Mouse (Mus musculus): ENCODE measurements around the gene Bdp1. TPM values are rescaled to one million over a fixed set of nuclear protein-coding genes. Genes with fewer than 3 reads are reported as not detected.
"Not testable (repeated sequence)": the region's sequence is repeated elsewhere in the genome, so short reads cannot be mapped to it uniquely, and the experiment has no call there.

The Bdp1 gene
- polyA plus RNA-seq, 1 experiment from 2014 or later = 22.3 TPM

DNA sequence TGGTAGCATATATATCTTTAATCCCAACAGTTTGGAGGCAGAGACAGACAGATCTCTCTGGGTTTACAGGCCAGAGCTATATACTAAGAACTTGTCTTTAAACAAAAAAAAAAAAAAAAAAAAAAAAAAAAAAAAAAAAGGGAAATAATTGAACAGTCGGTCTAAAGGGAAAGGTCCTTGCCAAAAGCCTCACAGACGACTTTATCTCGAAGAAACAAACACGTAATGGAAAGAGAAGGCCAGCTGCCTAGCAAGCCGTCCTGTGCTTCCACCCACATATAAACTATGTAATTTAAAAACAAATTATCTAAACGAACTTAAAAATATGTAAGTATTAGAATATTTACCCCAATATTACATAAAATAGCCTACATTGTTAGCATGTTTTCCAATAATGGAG lies 36.0 kb downstream of the Bdp1 start:
- Histone ChIP-seq H3K9me3 (no peaks in the 10 kb centered on the region), H3K27me3 (ENCODE audit: insufficient read depth, poor library complexity, severe bottlenecking) (no peaks in the 10 kb centered on the region), H3K4me1 (no peaks in the 10 kb centered on the region), H3K4me3 (no peak overlapping the region), H3K27ac (no peak overlapping the region), H3K36me3 (peaks cover 78% of the 10 kb centered on the region)
- DNase-seq (ENCODE audit: low spot score) = no peak
- WGBS = 77% methylated on average over 6 of the region's 6 CpGs

GRCm38 (mm10) chr13:100063936-100064335 lies 39.9 kb downstream of the Bdp1 start:
- Histone ChIP-seq H3K27ac (no peak overlapping the region), H3K36me3 (peaks cover 81% of the 10 kb centered on the region)

DNA sequence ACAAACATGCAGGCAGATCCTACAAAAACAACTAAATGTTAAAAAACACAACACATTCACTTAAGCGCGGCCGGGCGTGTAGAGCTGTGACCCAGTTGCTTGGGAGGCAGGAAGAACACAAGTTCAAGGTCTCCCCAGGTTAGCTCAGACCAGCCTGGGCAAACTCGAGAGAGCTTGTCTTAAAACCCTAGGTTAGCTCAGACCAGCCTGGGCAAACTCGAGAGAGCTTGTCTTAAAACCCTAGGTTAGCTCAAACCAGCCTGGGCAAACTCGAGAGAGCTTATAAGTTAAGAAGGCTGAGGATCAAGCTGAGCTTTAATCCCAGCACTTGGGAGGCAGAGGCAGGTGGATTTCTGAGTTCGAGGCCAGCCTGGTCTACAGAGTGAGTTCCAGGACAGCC lies 46.1 kb downstream of the Bdp1 start:
- 90% methylated on average over 8 of the region's 8 CpGs for WGBS
- not testable (repeated sequence) for H3K27me3 ChIP-seq (ENCODE audit: insufficient read depth, poor library complexity, severe bottlenecking); H3K4me3 ChIP-seq; H3K9me3 ChIP-seq; H3K4me1 ChIP-seq; H3K27ac ChIP-seq; DNase-seq (ENCODE audit: low spot score)
- peaks cover 91% of the 10 kb centered on the region for H3K36me3 ChIP-seq

More at GRCm38 (mm10) chr13:100063936-100064335, 39.9 kb downstream of the Bdp1 start:
- DNase-seq (ENCODE audit: low spot score) = no peak
- no peaks in the 10 kb centered on the region for H3K4me1 ChIP-seq
- H3K4me3 ChIP-seq = no peak overlapping the region
- 82% methylated on average over 3 of the region's 3 CpGs for WGBS
- H3K27me3 ChIP-seq (ENCODE audit: insufficient read depth, poor library complexity, severe bottlenecking) = no peaks in the 10 kb centered on the region
- no peaks in the 10 kb centered on the region for H3K9me3 ChIP-seq

DNA sequence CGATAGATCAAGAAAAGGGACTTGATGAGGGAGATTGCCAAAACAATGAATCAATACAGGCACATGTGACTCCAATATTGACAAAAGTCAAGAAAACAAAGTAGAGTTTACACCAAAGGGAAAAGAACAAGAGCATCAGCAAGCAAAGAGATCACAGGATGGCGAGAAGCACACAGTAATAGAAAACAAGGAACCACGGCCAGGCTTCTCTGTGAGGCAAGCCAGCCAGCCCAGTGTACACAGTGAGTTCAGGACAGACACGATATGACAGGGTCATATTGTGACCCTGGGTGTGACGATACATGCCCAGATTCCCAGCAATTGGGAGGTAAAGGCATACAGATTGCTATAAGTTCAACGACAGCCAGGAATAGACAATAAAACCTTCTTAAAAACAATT lies 77.9 kb downstream of the Bdp1 start:
- H3K27ac ChIP-seq = no peak overlapping the region
- H3K4me1 ChIP-seq = no peaks in the 10 kb centered on the region
- peaks cover 81% of the 10 kb centered on the region for H3K36me3 ChIP-seq
- 91% methylated on average over 6 of the region's 6 CpGs for WGBS
- no peaks in the 10 kb centered on the region for H3K27me3 ChIP-seq (ENCODE audit: insufficient read depth, poor library complexity, severe bottlenecking)
- H3K9me3 ChIP-seq = no peaks in the 10 kb centered on the region
- H3K4me3 ChIP-seq = no peak overlapping the region
- no peak for DNase-seq (ENCODE audit: low spot score)

DNA sequence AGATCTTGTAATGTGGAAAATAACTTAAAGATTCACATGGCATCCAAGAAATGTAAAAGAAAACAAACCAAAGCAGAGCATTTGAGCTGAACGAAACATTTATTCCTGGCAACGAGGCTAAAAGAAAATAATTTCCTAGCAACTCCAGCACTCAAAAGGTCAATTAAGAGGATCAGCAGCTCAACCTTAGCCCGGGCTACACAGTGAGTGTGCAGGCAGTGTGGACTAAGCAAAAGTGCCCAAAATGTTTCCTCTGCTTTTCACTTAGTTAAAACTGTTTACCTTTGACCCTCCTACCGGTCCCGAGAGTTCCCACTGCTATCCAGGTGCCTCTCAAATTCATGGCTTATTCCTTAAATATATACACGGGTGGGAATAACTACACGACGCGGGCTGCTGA lies 87.0 kb downstream of the Bdp1 start:
- 91% methylated on average over 9 of the region's 9 CpGs for WGBS
- Histone ChIP-seq H3K4me3 (no peak overlapping the region), H3K27ac (no peak overlapping the region), H3K9me3 (no peaks in the 10 kb centered on the region), H3K4me1 (peaks cover 12% of the 10 kb centered on the region), H3K27me3 (ENCODE audit: insufficient read depth, poor library complexity, severe bottlenecking) (no peaks in the 10 kb centered on the region), H3K36me3 (peaks cover 16% of the 10 kb centered on the region)
- no peak for DNase-seq (ENCODE audit: low spot score)

GRCm38 (mm10) chr13:100015937-100016336 lies 87.9 kb downstream of the Bdp1 start:
- no peak for DNase-seq (ENCODE audit: low spot score)
- Histone ChIP-seq H3K4me1 (peaks cover 12% of the 10 kb centered on the region), H3K27ac (peak overlapping the region; percentile 88), H3K4me3 (peak overlapping the region; percentile 85), H3K36me3 (peaks cover 10% of the 10 kb centered on the region), H3K27me3 (ENCODE audit: insufficient read depth, poor library complexity, severe bottlenecking) (no peaks in the 10 kb centered on the region), H3K9me3 (no peaks in the 10 kb centered on the region)
- WGBS = 17% methylated on average over 8 of the region's 8 CpGs

DNA sequence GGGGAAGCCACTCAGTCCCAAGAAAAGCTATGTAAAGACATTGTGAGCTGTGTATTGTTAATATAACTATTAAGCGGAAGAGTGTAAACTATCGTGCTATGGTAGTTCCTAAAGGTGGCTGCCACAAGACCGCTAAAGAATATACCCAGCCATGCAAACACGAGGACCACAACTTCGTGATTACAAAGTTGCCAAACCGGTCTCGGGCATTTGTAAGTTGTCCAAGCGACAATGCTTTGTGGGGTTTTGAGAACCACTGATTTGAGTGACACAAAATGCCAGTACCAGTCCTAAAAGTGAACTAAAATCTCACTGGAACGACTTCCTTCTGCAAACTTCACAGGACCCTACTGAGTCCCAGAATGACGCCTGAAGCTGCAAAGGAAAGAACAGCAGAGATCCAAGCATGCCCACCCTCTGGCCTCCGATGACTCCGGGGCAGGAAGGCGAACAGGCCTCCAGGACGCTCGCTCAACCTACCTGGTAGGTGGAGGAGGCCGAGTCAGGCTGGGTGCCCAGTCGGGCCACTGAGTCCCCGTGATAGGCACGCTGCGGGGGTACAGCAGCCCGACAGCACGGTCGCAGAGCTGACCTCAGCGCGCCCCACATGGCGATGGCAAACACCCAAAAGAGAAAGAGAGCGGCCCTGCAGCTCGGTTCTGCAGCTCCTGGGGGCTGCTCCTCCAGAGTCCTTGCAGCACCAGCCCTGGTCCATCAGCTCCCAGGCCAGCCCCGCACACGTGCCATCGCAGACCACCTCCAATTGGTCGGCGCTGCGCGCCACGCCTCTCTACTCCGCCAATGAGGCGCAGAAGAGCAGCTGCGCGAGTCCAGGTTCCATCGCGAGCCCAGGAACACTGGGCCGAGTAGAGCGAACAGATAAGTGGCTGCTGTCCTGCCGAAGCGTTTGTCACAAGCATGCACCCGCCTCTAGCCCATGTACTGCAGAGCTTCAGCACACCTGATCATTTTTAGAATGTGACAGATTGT lies 88.7 kb downstream of the Bdp1 start, which contains the start of gene Mccc2:
Gene Mccc2 (minus strand): TSS at position 734 of the 990 bp plus-strand sequence.
- H3K9me3 ChIP-seq = no peaks in the 10 kb centered on the region
- peaks cover 4% of the 10 kb centered on the region for H3K36me3 ChIP-seq
- H3K27ac ChIP-seq = peak within 1 kb of the TSS; percentile 88
- peaks cover 12% of the 10 kb centered on the region for H3K4me1 ChIP-seq
- 4% methylated on average over 47 of the region's 47 CpGs for WGBS
- H3K27me3 ChIP-seq (ENCODE audit: insufficient read depth, poor library complexity, severe bottlenecking) = no peaks in the 10 kb centered on the region
- peak within 1 kb of the TSS; percentile 85 for H3K4me3 ChIP-seq
- peak; percentile 97 for DNase-seq (ENCODE audit: low spot score)

DNA sequence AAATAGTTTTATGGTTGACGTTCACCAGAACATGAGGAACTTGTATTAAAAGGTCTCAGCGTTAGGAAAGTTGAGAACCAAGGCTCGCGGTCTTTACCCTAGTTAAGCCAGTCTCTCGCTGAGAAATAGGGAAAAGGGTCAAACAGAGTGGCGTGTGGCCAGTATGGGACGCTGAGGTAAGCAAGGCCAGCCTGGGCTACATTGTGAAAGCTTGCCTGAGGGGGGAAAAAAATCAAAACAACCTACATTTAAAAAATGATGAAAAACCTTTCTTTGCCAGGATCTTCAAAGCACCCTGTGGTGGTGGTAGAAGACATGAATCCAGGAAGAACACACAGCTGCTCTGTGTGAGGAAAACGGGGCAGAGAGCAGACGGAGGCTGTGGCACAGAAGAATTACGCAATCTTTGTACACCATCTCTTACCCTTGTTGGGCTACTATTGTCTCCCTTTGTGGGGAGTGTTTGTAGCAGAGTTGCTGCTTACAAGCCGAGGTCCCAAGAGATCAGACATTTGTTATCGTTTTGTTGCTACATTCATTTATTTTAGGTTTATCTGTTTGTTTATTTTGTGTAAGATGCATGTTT lies 97.9 kb downstream of the Bdp1 start:
- H3K4me1 ChIP-seq = peaks cover 5% of the 10 kb centered on the region; the same call in 1 of the 2 replicates
- no peaks in the 10 kb centered on the region for H3K27me3 ChIP-seq (ENCODE audit: insufficient read depth, poor library complexity, severe bottlenecking)
- no peaks in the 10 kb centered on the region for H3K36me3 ChIP-seq
- H3K4me3 ChIP-seq = no peak overlapping the region
- H3K9me3 ChIP-seq = no peaks in the 10 kb centered on the region
- H3K27ac ChIP-seq = no peak overlapping the region
- 84% methylated on average over 12 of the region's 12 CpGs for WGBS
- DNase-seq (ENCODE audit: low spot score) = no peak

DNA sequence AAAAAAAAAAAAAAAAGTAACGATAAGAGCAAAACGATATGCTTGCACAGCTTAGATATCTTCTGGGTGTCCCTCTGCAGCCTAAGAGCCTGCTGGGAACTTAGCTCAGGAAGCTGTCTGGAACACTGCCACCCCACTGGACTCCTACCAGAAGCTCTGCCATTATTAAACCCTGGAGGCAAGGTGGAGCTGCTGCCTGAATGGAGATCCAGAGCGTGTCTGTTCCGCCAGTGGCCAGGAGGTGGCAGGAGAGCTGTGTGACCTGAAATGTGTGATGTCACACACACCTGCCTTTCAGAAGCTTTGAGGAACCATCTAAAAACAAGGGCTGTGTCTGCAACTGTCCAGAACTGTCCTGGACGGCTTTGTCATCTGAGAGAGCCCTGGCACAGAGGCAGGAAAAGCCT lies 102.1 kb downstream of the Bdp1 start:
- no peak overlapping the region for H3K4me3 ChIP-seq
- H3K27me3 ChIP-seq (ENCODE audit: insufficient read depth, poor library complexity, severe bottlenecking) = no peaks in the 10 kb centered on the region
- H3K36me3 ChIP-seq = no peaks in the 10 kb centered on the region
- 31% methylated on average over 5 of the region's 5 CpGs for WGBS
- H3K27ac ChIP-seq = no peak overlapping the region
- H3K4me1 ChIP-seq = peaks cover 5% of the 10 kb centered on the region; the same call in 1 of the 2 replicates
- DNase-seq (ENCODE audit: low spot score) = peak; percentile 86
- no peaks in the 10 kb centered on the region for H3K9me3 ChIP-seq

GRCm38 (mm10) chr13:99999078-99999477 lies 104.8 kb downstream of the Bdp1 start:
- Histone ChIP-seq H3K27ac (no peak overlapping the region), H3K4me1 (peaks cover 5% of the 10 kb centered on the region; the same call in 1 of the 2 replicates), H3K9me3 (no peaks in the 10 kb centered on the region), H3K27me3 (ENCODE audit: insufficient read depth, poor library complexity, severe bottlenecking) (no peaks in the 10 kb centered on the region), H3K36me3 (no peaks in the 10 kb centered on the region), H3K4me3 (no peak overlapping the region)
- no peak for DNase-seq (ENCODE audit: low spot score)
- WGBS = 83% methylated on average over 3 of the region's 3 CpGs

DNA sequence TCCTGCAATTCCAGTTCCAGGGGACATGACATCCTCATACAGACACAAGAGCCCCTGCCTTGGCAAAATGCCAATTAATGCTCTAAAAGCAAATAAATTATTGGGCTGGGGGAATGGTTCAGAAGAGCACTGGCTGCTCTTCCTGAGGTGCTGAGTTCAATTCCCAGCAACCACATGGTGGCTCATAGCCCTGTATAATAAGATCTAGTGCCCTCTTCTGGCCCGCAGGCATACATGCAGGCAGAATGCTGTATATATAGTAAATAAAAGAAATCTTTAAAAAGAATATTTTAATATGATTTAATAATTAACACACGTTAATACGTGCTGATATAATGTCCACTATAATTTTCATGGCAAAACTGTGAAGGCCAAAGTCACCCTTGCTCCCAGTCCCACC lies 105.8 kb downstream of the Bdp1 start:
- no peaks in the 10 kb centered on the region for H3K36me3 ChIP-seq
- no peaks in the 10 kb centered on the region for H3K27me3 ChIP-seq (ENCODE audit: insufficient read depth, poor library complexity, severe bottlenecking)
- no peak for DNase-seq (ENCODE audit: low spot score)
- no peaks in the 10 kb centered on the region for H3K9me3 ChIP-seq
- H3K4me3 ChIP-seq = no peak overlapping the region
- peaks cover 5% of the 10 kb centered on the region; the same call in 1 of the 2 replicates for H3K4me1 ChIP-seq
- H3K27ac ChIP-seq = no peak overlapping the region
- 75% methylated on average over 3 of the region's 3 CpGs for WGBS

GRCm38 (mm10) chr13:99989592-99989991 lies 114.3 kb downstream of the Bdp1 start:
- H3K27me3 ChIP-seq (ENCODE audit: insufficient read depth, poor library complexity, severe bottlenecking) = no peaks in the 10 kb centered on the region
- H3K36me3 ChIP-seq = peaks cover 21% of the 10 kb centered on the region
- WGBS = 96% methylated on average over 4 of the region's 4 CpGs
- no peaks in the 10 kb centered on the region for H3K4me1 ChIP-seq
- H3K4me3 ChIP-seq = no peak overlapping the region
- no peak for DNase-seq (ENCODE audit: low spot score)
- H3K9me3 ChIP-seq = no peaks in the 10 kb centered on the region
- no peak overlapping the region for H3K27ac ChIP-seq

- no peaks in the 10 kb centered on the region for H3K9me3 ChIP-seq
- no peak for DNase-seq (ENCODE audit: low spot score)
- WGBS = 91% methylated on average over 1 of the region's 1 CpGs
- H3K4me1 ChIP-seq = no peaks in the 10 kb centered on the region
- no peak overlapping the region for H3K4me3 ChIP-seq
- no peak overlapping the region for H3K27ac ChIP-seq
- no peaks in the 10 kb centered on the region for H3K27me3 ChIP-seq (ENCODE audit: insufficient read depth, poor library complexity, severe bottlenecking)
- peaks cover 14% of the 10 kb centered on the region for H3K36me3 ChIP-seq
Observed at GRCm38 (mm10) chr13:99983320-99983719, 120.5 kb downstream of the Bdp1 start.
